Mouse (Mus musculus) embryonic fibroblast, embryonic 13.5 days (primary cell): ENCODE measurements around the gene Hs6st3. TPM values are rescaled to one million over a fixed set of nuclear protein-coding genes. Genes with fewer than 3 reads are reported as not detected.

Experiments
- H3K27ac ChIP-seq: 2 replicates; pipeline ENCODE4 v1.5.1; 2012; ENCODE audit warnings: low read length, control low read depth, inconsistent platforms; ENCODE audit not compliant: insufficient read depth
- H3K4me1 ChIP-seq: 2 replicates; pipeline ENCODE4 v1.6.1; 2011; ENCODE audit warnings: low read length; ENCODE audit not compliant: control insufficient read depth, insufficient read depth
- H3K4me3 ChIP-seq: 2 replicates; pipeline ENCODE4 v1.5.1; 2011; ENCODE audit warnings: mild to moderate bottlenecking, control low read depth, low read length; ENCODE audit not compliant: insufficient read depth
- CTCF ChIP-seq: IDR thresholded peaks from 2 replicates; pipeline ENCODE4 v1.5.1; 2011; ENCODE audit warnings: mild to moderate bottlenecking, control low read depth, low read length, moderate library complexity, borderline replicate concordance; ENCODE audit not compliant: insufficient read depth
- POLR2A ChIP-seq: IDR thresholded peaks from 2 replicates; pipeline ENCODE4 v1.6.1; 2011; ENCODE audit warnings: low read depth, mild to moderate bottlenecking, control low read depth, low read length, moderate library complexity
- polyA plus RNA-seq: library from polyadenylated mRNA; stranded (reverse); fragments of >200 nt; gene quantifications from 2 replicates; pipeline ENCODE4 v1.2.4, GENCODE M21; 2011; ENCODE audit warnings: low read depth; ENCODE audit not compliant: missing spikeins, insufficient read length

Hs6st3 gene
- polyA plus RNA-seq, 1 experiment = 0.42 TPM

GRCm38 (mm10) chr14:119289668-119290067, 151.5 kb downstream of the Hs6st3 start:
- H3K4me3 ChIP-seq = no peak overlapping the region
- TF ChIP-seq POLR2A = no peak
- TF ChIP-seq CTCF = no peak
- H3K4me1 ChIP-seq = no peaks in the 10 kb centered on the region
- no peak overlapping the region for H3K27ac ChIP-seq

GRCm38 (mm10) chr14:119294071-119294470, 155.9 kb downstream of the Hs6st3 start:
- no peak overlapping the region for H3K4me3 ChIP-seq
- TF ChIP-seq CTCF (no peak), POLR2A (no peak)
- no peak overlapping the region for H3K27ac ChIP-seq
- H3K4me1 ChIP-seq = no peaks in the 10 kb centered on the region

DNA sequence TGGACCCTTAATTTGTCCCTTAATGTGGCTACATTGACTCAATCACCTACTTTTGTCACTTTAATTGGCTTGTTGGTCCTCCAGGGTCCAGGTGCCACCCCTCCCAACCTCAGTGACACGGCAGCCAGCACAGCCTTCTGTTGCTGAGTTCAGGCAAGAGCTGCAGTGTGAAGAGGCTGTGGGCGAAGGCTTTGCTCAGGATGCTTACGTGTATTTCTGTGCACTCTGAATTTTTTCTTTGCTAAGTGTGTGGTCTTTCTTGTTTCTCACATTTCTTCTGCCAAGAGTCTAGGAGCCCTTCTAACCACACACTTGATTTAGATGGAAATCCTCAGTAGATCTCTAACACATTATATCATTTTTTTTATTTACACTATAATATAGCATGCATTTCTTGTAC, 168.3 kb downstream of the Hs6st3 start:
- TF ChIP-seq CTCF (no peak), POLR2A (no peak)
- H3K4me1 ChIP-seq = no peaks in the 10 kb centered on the region
- H3K27ac ChIP-seq = no peak overlapping the region
- H3K4me3 ChIP-seq = no peak overlapping the region

DNA sequence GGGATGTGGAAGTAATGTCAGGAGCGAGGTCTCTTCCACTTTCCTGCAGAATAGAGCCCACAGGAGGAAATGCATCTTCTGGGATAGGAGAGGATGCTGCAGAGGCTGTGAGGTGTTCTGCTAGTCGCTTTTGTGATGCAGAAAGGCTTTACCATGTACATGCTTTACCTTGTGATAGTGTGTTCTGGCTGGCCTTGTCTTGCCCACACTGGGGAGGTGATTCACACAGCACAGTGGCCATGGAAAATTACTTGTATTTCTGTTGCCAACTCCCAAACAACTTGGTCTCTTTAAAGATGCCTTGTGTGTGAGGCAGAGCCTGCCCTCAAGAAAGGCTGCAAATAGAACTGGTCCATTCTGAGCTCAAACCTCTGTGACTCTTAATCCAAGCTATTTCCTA, 180.2 kb downstream of the Hs6st3 start:
- H3K4me1 ChIP-seq = no peaks in the 10 kb centered on the region; the same call in 1 of the 2 replicates
- no peak overlapping the region for H3K27ac ChIP-seq
- TF ChIP-seq CTCF (no peak), POLR2A (no peak)
- no peak overlapping the region for H3K4me3 ChIP-seq

DNA sequence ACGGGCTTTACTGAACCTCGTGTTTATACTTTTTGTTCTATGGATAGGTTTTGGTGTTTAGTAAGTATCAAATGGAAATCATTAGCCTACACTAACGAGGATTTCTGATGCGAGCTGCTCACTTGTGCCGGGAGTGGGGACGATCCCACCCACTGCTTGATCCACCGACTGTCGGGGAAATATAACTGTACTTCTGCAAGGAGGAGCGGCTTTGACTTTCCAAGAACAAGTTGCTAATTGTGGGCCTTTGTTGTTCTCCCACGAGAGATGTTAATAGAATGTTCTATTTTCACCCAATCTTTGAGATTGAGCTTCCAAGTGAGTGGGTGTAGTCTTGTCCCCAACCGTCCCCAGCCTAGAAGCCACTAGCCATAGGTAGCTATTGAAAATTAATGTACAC, 209.1 kb downstream of the Hs6st3 start:
- no peak overlapping the region for H3K27ac ChIP-seq
- H3K4me3 ChIP-seq = no peak overlapping the region
- no peaks in the 10 kb centered on the region for H3K4me1 ChIP-seq
- no peak for TF ChIP-seq POLR2A
- TF ChIP-seq CTCF = no peak

- Histone ChIP-seq H3K4me3 (no peak overlapping the region), H3K4me1 (peaks cover 5% of the 10 kb centered on the region), H3K27ac (no peak overlapping the region)
- no peak for TF ChIP-seq CTCF
- TF ChIP-seq POLR2A = no peak
Observed at GRCm38 (mm10) chr14:119361414-119361813, 223.3 kb downstream of the Hs6st3 start.

DNA sequence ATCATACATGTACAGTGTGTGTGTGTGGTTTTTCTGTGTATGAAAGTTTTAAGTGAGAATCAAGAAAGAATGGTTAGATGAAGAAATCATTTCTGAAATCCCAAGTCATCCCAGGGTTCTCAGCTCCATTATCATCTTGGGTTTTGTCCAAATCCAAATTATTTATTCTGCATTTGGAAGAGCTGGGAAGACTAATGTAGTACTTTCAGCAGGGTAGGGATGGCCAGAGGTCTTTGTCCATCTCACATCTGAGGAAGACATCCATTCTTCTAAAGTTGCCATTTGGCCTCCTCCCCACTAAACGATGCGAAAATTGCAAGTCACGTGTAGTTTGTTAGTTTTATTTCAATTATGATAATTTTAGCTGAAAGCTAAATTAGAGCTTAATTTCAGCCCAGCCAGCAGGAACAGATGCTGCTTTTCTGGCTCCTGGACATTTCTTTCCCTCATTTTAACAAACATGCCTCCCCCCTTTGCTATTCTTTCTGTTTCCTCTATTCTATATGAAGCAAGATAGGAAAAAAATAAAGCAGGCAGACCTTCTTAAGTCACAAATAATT, 229.8 kb downstream of the Hs6st3 start:
- no peak for TF ChIP-seq CTCF
- TF ChIP-seq POLR2A = no peak
- Histone ChIP-seq H3K4me1 (no peaks in the 10 kb centered on the region), H3K27ac (no peak overlapping the region), H3K4me3 (no peak overlapping the region)

DNA sequence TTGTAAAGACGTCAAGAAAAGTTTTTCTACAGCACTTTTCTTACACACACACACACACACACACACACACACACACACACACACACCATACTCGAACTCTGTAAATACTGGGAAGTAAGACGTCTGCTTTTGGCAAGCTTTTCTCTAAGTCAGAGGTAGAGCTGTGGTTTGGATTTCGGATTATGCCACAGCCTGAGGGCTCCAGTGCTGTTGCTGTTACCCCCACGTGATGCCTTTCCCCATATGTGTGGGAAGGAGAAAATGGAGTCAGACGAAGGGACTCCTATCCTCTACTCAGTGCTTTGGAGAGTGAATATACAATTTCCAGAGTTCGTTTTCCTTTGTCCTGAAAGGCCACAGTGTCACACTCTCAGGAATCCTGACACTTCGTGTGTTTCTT, 231.1 kb downstream of the Hs6st3 start:
- TF ChIP-seq CTCF = no peak
- no peak for TF ChIP-seq POLR2A

GRCm38 (mm10) chr14:119370013-119370412, 231.9 kb downstream of the Hs6st3 start:
- no peak overlapping the region for H3K4me3 ChIP-seq
- H3K27ac ChIP-seq = no peak overlapping the region
- no peak for TF ChIP-seq POLR2A
- TF ChIP-seq CTCF = no peak
- no peaks in the 10 kb centered on the region for H3K4me1 ChIP-seq

More for the DNA sequence above, 231.1 kb downstream of the Hs6st3 start:
- H3K27ac ChIP-seq = no peak overlapping the region
- no peak overlapping the region for H3K4me3 ChIP-seq
- H3K4me1 ChIP-seq = no peaks in the 10 kb centered on the region

GRCm38 (mm10) chr14:119379303-119379702, 241.2 kb downstream of the Hs6st3 start:
- Histone ChIP-seq H3K27ac (no peak overlapping the region), H3K4me1 (no peaks in the 10 kb centered on the region)
- TF ChIP-seq POLR2A (no peak), CTCF (no peak)

DNA sequence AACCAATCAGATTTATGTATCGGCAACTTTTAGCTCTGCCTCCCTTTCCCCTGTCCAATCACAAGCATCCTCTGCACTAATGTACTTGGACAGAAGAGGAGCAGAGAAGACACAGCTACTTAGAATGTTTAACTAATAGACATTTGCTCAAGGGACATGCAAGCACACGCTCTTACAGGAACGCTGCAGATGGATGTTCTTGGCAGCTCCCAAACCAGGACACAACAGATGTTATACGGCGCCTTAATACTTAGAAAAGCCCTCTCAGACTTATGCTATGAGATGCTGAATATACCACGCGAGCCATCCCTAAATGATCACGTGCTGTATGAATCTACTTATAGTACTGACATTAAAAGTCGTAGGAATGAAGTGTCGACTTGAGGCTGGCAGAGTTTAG, 263.5 kb downstream of the Hs6st3 start:
- H3K4me1 ChIP-seq = no peaks in the 10 kb centered on the region
- TF ChIP-seq POLR2A = no peak
- no peak for TF ChIP-seq CTCF
- no peak overlapping the region for H3K4me3 ChIP-seq
- H3K27ac ChIP-seq = no peak overlapping the region

More at GRCm38 (mm10) chr14:119379303-119379702, 241.2 kb downstream of the Hs6st3 start:
- no peak overlapping the region for H3K4me3 ChIP-seq
